Mouse (Mus musculus): Measurements from ENCODE around the gene B3galt6. TPM values are rescaled to one million over a fixed set of nuclear protein-coding genes. Genes with fewer than 3 reads are reported as not detected.
A peak's percentile ranks its signal among the peaks of the same experiment; 100 is the strongest.

The B3galt6 gene
- polyA plus RNA-seq, 1 experiment from 2014 or later, result 18.8 TPM

- ATAC-seq (ENCODE audit: low FRiP score) (no peak), DNase-seq (ENCODE audit: low spot score, missing footprints) (no peak)
- no peak overlapping the region for H3K4me3 ChIP-seq (ENCODE audit: low read depth, low read length)
- H3K27me3 ChIP-seq (ENCODE audit: control insufficient read depth, insufficient read depth, low read length), result no peaks in the 10 kb centered on the region
- H3K36me3 ChIP-seq (ENCODE audit: control insufficient read depth, insufficient read depth, low read length), result no peaks in the 10 kb centered on the region
- WGBS, result 49% methylated on average over 6 of the region's 6 CpGs
- peaks cover 2% of the 10 kb centered on the region for H3K4me1 ChIP-seq (ENCODE audit: control insufficient read depth, insufficient read depth, low read length)
- H3K9ac ChIP-seq (ENCODE audit: low read length), result no peak overlapping the region; the same call in 1 of the 2 replicates
- no peak overlapping the region for H3K4me2 ChIP-seq
- H3K9me3 ChIP-seq (ENCODE audit: control insufficient read depth, low read length), result no peaks in the 10 kb centered on the region
- no peak overlapping the region for H3K27ac ChIP-seq (ENCODE audit: low read depth, low read length)
Observed at GRCm38 (mm10) chr4:155972651-155973050, 19.8 kb downstream of the B3galt6 start.

- H3K4me1 ChIP-seq (ENCODE audit: control insufficient read depth, insufficient read depth, low read length), result peaks cover 2% of the 10 kb centered on the region
- no peak overlapping the region for H3K27ac ChIP-seq (ENCODE audit: low read depth, low read length)
- H3K9me3 ChIP-seq (ENCODE audit: control insufficient read depth, low read length), result no peaks in the 10 kb centered on the region
- 91% methylated on average over 5 of the region's 5 CpGs for WGBS
- H3K4me2 ChIP-seq, result no peak overlapping the region
- H3K9ac ChIP-seq (ENCODE audit: low read length), result no peak overlapping the region
- no peaks in the 10 kb centered on the region for H3K27me3 ChIP-seq (ENCODE audit: control insufficient read depth, insufficient read depth, low read length)
- H3K36me3 ChIP-seq (ENCODE audit: control insufficient read depth, insufficient read depth, low read length), result no peaks in the 10 kb centered on the region
- ATAC-seq (ENCODE audit: low FRiP score), result no peak
- no peak for DNase-seq (ENCODE audit: low spot score, missing footprints)
- no peak overlapping the region for H3K4me3 ChIP-seq (ENCODE audit: low read depth, low read length)
Observed at GRCm38 (mm10) chr4:155970286-155970685, 22.2 kb downstream of the B3galt6 start.

DNA sequence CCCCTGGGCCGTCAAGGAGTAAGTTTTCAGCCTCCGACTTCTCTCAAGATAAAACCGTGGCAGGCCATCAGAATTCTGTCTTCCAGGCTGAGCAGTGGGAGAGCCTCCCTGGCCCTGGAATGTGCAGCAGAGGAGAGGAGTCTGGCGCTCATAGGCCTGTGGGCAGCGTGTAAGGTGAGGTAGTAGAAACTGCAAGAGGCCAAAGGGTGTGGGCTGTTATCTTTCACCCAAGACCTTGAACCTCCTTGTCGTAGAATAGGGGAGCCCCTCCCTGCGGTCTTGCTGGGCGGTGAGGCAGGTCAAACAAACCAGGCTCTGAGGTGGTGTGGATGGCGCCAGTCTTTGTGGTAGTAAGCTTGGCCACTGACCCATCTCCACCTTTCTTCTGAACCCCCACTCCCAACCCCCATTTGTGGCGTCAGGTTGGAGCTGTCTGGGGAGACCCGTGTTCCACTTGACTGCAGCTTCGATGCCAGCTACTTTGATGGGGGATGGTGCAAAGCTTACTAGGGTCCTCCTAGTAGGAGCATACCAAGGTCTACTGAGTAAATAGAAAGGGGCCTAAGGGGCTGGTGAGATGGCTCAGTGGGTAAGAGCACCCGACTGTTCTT lies 23.3 kb downstream of the B3galt6 start:
- H3K9me3 ChIP-seq (ENCODE audit: control insufficient read depth, low read length), result no peaks in the 10 kb centered on the region
- WGBS, result 87% methylated on average over 13 of the region's 13 CpGs

GRCm38 (mm10) chr4:155964396-155964795 lies 28.1 kb downstream of the B3galt6 start:
- Histone ChIP-seq H3K9ac (ENCODE audit: low read length) (no peak overlapping the region), H3K36me3 (ENCODE audit: control insufficient read depth, insufficient read depth, low read length) (0 out of 2 replicates have a peak, but pooled peaks cover 4% of the 10 kb centered on the region), H3K27me3 (ENCODE audit: control insufficient read depth, insufficient read depth, low read length) (no peaks in the 10 kb centered on the region), H3K4me1 (ENCODE audit: control insufficient read depth, insufficient read depth, low read length) (peaks cover 14% of the 10 kb centered on the region; the same call in 1 of the 2 replicates), H3K9me3 (ENCODE audit: control insufficient read depth, low read length) (no peaks in the 10 kb centered on the region), H3K4me2 (no peak overlapping the region), H3K4me3 (ENCODE audit: low read depth, low read length) (no peak overlapping the region), H3K27ac (ENCODE audit: low read depth, low read length) (no peak overlapping the region)
- WGBS, result 95% methylated on average over 11 of the region's 11 CpGs
- ATAC-seq (ENCODE audit: low FRiP score) (no peak), DNase-seq (ENCODE audit: low spot score, missing footprints) (no peak)

More for the DNA sequence above, 23.3 kb downstream of the B3galt6 start:
- H3K4me1 ChIP-seq (ENCODE audit: control insufficient read depth, insufficient read depth, low read length), result peaks cover 2% of the 10 kb centered on the region
- no peak overlapping the region for H3K4me2 ChIP-seq
- ATAC-seq (ENCODE audit: low FRiP score), result no peak
- H3K4me3 ChIP-seq (ENCODE audit: low read depth, low read length), result no peak overlapping the region
- no peaks in the 10 kb centered on the region for H3K27me3 ChIP-seq (ENCODE audit: control insufficient read depth, insufficient read depth, low read length)
- DNase-seq (ENCODE audit: low spot score, missing footprints), result no peak
- no peak overlapping the region for H3K9ac ChIP-seq (ENCODE audit: low read length)
- H3K36me3 ChIP-seq (ENCODE audit: control insufficient read depth, insufficient read depth, low read length), result 0 out of 2 replicates have a peak, but pooled peaks cover 4% of the 10 kb centered on the region
- no peak overlapping the region for H3K27ac ChIP-seq (ENCODE audit: low read depth, low read length)

DNA sequence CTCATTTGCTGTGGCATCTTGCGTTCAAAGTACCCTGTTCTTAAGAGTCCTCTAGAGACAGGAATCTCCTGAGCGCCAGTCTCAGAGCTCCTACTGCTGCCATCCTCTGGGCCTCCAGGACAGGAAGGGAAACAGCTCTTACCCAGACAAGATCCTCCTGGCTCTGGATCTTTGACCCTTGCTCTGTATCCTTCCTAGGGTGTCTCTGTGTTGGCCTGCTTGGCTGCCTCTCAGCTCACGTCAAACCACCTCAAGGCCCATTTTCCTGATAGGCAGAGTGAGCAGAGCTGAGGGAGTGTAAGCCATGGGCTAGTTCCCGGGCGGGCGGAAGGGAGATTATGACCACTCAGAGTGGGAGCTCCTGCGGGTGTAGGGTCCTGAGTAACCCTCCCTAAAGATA lies 29.3 kb downstream of the B3galt6 start:
- Histone ChIP-seq H3K9ac (ENCODE audit: low read length) (peak overlapping the region; percentile 62), H3K9me3 (ENCODE audit: control insufficient read depth, low read length) (no peaks in the 10 kb centered on the region), H3K36me3 (ENCODE audit: control insufficient read depth, insufficient read depth, low read length) (peaks cover 5% of the 10 kb centered on the region; the same call in 1 of the 2 replicates), H3K27ac (ENCODE audit: low read depth, low read length) (no peak overlapping the region), H3K4me1 (ENCODE audit: control insufficient read depth, insufficient read depth, low read length) (peaks cover 14% of the 10 kb centered on the region; the same call in 1 of the 2 replicates), H3K4me2 (peak overlapping the region; percentile 83), H3K27me3 (ENCODE audit: control insufficient read depth, insufficient read depth, low read length) (no peaks in the 10 kb centered on the region), H3K4me3 (ENCODE audit: low read depth, low read length) (peak overlapping the region; percentile 41; the same call in 1 of the 2 replicates)
- WGBS, result 45% methylated on average over 7 of the region's 7 CpGs
- ATAC-seq (ENCODE audit: low FRiP score) (no peak), DNase-seq (ENCODE audit: low spot score, missing footprints) (no peak)

DNA sequence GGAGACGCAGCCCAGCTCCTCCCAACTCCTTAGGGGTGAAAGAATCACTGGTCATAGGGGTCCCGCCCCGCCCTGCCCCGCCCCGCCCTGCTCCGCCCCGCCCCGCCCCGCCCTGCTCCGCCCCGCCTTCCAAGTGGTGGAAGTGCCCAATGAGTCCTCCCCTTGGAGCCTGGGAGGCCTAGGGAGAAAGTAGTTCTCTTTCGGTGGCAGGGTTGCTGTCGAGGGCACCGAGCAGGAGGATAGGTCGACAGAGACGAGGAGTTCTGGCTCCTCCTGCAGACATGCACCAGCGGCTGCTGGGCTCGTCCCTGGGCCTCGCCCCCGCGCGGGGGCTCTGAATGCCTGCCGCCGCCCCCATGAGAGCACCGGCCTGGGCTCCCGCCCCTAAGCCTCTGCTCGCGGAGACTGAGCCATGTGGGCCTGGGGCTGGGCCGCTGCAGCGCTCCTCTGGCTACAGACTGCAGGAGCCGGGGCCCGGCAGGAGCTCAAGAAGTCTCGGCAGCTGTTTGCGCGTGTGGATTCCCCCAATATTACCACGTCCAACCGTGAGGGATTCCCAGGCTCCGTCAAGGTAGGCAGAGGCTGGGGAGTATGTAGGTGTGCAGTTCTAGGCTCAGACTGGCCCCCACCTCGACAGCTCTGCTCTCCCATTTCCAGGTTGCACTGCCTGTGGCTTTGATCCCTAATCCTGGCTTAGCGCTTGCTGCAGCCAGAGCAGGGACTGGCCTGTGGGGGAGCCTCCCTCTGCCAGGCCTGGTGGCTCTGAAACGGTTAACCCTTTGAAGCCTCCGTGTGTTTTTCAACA lies 30.1 kb downstream of the B3galt6 start, which contains the start of gene C1qtnf12:
Gene C1qtnf12 (plus strand): TSS at position 152 of the 805 bp plus-strand sequence.
- peak within 1 kb of the TSS; percentile 41 for H3K4me3 ChIP-seq (ENCODE audit: low read depth, low read length)
- H3K27me3 ChIP-seq (ENCODE audit: control insufficient read depth, insufficient read depth, low read length), result no peaks in the 10 kb centered on the region
- peak within 1 kb of the TSS; percentile 83 for H3K4me2 ChIP-seq
- WGBS, result under 1% methylated on average over 42 of the region's 42 CpGs
- H3K27ac ChIP-seq (ENCODE audit: low read depth, low read length), result no peak within 1 kb of the TSS
- H3K9ac ChIP-seq (ENCODE audit: low read length), result peak within 1 kb of the TSS; percentile 62
- H3K36me3 ChIP-seq (ENCODE audit: control insufficient read depth, insufficient read depth, low read length), result peaks cover 5% of the 10 kb centered on the region; the same call in 1 of the 2 replicates
- ATAC-seq (ENCODE audit: low FRiP score) (peak; percentile 74), DNase-seq (ENCODE audit: low spot score, missing footprints) (peak; percentile 93)
- H3K9me3 ChIP-seq (ENCODE audit: control insufficient read depth, low read length), result no peaks in the 10 kb centered on the region
- peaks cover 14% of the 10 kb centered on the region; the same call in 1 of the 2 replicates for H3K4me1 ChIP-seq (ENCODE audit: control insufficient read depth, insufficient read depth, low read length)

GRCm38 (mm10) chr4:155959275-155959674 lies 33.2 kb downstream of the B3galt6 start:
- Histone ChIP-seq H3K27ac (ENCODE audit: low read depth, low read length) (no peak overlapping the region), H3K36me3 (ENCODE audit: control insufficient read depth, insufficient read depth, low read length) (peaks cover 4% of the 10 kb centered on the region; the same call in 1 of the 2 replicates), H3K4me2 (no peak overlapping the region), H3K4me1 (ENCODE audit: control insufficient read depth, insufficient read depth, low read length) (peaks cover 14% of the 10 kb centered on the region; the same call in 1 of the 2 replicates), H3K4me3 (ENCODE audit: low read depth, low read length) (no peak overlapping the region), H3K9ac (ENCODE audit: low read length) (no peak overlapping the region), H3K27me3 (ENCODE audit: control insufficient read depth, insufficient read depth, low read length) (no peaks in the 10 kb centered on the region), H3K9me3 (ENCODE audit: control insufficient read depth, low read length) (no peaks in the 10 kb centered on the region)
- WGBS, result 12% methylated on average over 5 of the region's 5 CpGs
- ATAC-seq (ENCODE audit: low FRiP score), result peak; percentile 63
- peak; percentile 97 for DNase-seq (ENCODE audit: low spot score, missing footprints)

GRCm38 (mm10) chr4:155955491-155955890 lies 37.0 kb downstream of the B3galt6 start:
- DNase-seq (ENCODE audit: low spot score, missing footprints) (no peak), ATAC-seq (ENCODE audit: low FRiP score) (no peak)
- no peaks in the 10 kb centered on the region for H3K4me1 ChIP-seq (ENCODE audit: control insufficient read depth, insufficient read depth, low read length)
- 94% methylated on average over 6 of the region's 6 CpGs for WGBS
- H3K4me2 ChIP-seq, result no peak overlapping the region
- no peak overlapping the region for H3K9ac ChIP-seq (ENCODE audit: low read length)
- H3K27me3 ChIP-seq (ENCODE audit: control insufficient read depth, insufficient read depth, low read length), result no peaks in the 10 kb centered on the region
- peaks cover 16% of the 10 kb centered on the region; the same call in 1 of the 2 replicates for H3K36me3 ChIP-seq (ENCODE audit: control insufficient read depth, insufficient read depth, low read length)
- H3K4me3 ChIP-seq (ENCODE audit: low read depth, low read length), result no peak overlapping the region
- H3K9me3 ChIP-seq (ENCODE audit: control insufficient read depth, low read length), result no peaks in the 10 kb centered on the region
- H3K27ac ChIP-seq (ENCODE audit: low read depth, low read length), result no peak overlapping the region

DNA sequence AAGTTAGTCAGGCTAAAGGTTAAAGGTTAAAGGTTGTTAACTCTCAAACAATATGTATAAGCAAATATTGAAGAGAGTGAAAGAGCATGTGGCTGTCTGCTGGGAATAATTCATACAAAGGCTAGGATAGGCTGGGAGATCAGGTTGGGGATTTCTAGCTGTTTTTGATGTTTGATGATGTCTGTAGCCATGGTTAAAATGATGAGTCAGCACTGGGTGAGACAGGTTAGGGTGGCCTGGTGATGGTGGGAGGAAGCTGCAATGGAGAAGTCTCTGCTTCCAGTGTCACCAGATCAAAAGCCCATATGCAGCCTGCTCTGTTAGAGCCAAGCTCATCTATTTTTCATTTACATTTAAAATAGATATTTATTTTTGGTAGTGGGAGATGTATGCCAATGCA lies 45.4 kb downstream of the B3galt6 start:
- H3K36me3 ChIP-seq (ENCODE audit: control insufficient read depth, insufficient read depth, low read length), result peaks cover 8% of the 10 kb centered on the region; the same call in 1 of the 2 replicates
- H3K4me3 ChIP-seq (ENCODE audit: low read depth, low read length), result no peak overlapping the region
- H3K4me2 ChIP-seq, result no peak overlapping the region
- H3K9ac ChIP-seq (ENCODE audit: low read length), result no peak overlapping the region
- ATAC-seq (ENCODE audit: low FRiP score) (no peak), DNase-seq (ENCODE audit: low spot score, missing footprints) (no peak)
- peaks cover 16% of the 10 kb centered on the region for H3K4me1 ChIP-seq (ENCODE audit: control insufficient read depth, insufficient read depth, low read length)
- no peaks in the 10 kb centered on the region for H3K9me3 ChIP-seq (ENCODE audit: control insufficient read depth, low read length)
- no peaks in the 10 kb centered on the region for H3K27me3 ChIP-seq (ENCODE audit: control insufficient read depth, insufficient read depth, low read length)
- no peak overlapping the region for H3K27ac ChIP-seq (ENCODE audit: low read depth, low read length)

All from midbrain, embryonic 11.5 days (tissue).